Mouse (Mus musculus) kidney, embryonic 15.5 days (tissue): ENCODE results near the gene Gtf2i. TPM values are rescaled to one million over a fixed set of nuclear protein-coding genes. Genes with fewer than 3 reads are reported as not detected.
"Not testable (repeated sequence)": the region's sequence is repeated elsewhere in the genome, so short reads cannot be mapped to it uniquely, and the experiment has no call there.

ENCODE experiments used
- ATAC-seq: fragments of 200-750 bp; cut with Nextera tagmentation; replicated peaks from 2 replicates; pipeline ENCODE4 v1.8.0; 2017; ENCODE audit warnings: moderate TSS enrichment; ENCODE audit not compliant: low FRiP score
- H3K27ac ChIP-seq: fragments of 300-500 bp; sonication (generic); 2 replicates; pipeline ENCODE4 v1.5.1; 2015; ENCODE audit warnings: mild to moderate bottlenecking, inconsistent platforms
- H3K27me3 ChIP-seq: fragments of 300-500 bp; sonication (generic); 2 replicates; pipeline ENCODE4 v1.6.1; 2015; ENCODE audit warnings: inconsistent platforms
- H3K36me3 ChIP-seq: fragments of 300-500 bp; sonication (generic); 2 replicates; pipeline ENCODE4 v1.6.1; 2015; ENCODE audit warnings: inconsistent platforms
- H3K4me1 ChIP-seq: fragments of 300-500 bp; sonication (generic); 2 replicates; pipeline ENCODE4 v1.6.1; 2015; ENCODE audit warnings: inconsistent platforms
- H3K4me2 ChIP-seq: fragments of 300-500 bp; sonication (generic); 2 replicates; pipeline ENCODE4 v1.6.1; 2015; ENCODE audit warnings: moderate library complexity, mild to moderate bottlenecking, inconsistent platforms
- H3K4me3 ChIP-seq: fragments of 300-500 bp; sonication (generic); replicated peaks from 2 replicates; pipeline ENCODE4 v1.5.1; 2015; ENCODE audit warnings: mild to moderate bottlenecking, inconsistent platforms
- H3K9ac ChIP-seq: fragments of 300-500 bp; sonication (generic); 2 replicates; pipeline ENCODE4 v1.6.1; 2015; ENCODE audit warnings: mild to moderate bottlenecking, inconsistent platforms
- H3K9me3 ChIP-seq: fragments of 300-500 bp; sonication (generic); replicated peaks from 2 replicates; pipeline ENCODE4 v1.6.1; 2016; ENCODE audit warnings: inconsistent platforms
- WGBS: fragments of 180-500 bp; shearing (Covaris S2); methylation state at CpG from one replicate; pipeline ENCODE4 v1.1.7; 2015; ENCODE audit warnings: mixed read lengths; 5-methylcytosine and 5-hydroxymethylcytosine counted together
- polyA plus RNA-seq: library from polyadenylated mRNA; unstranded; fragments of >200 nt; fragmentation: Nextera tagmentation; extraction: Ambion mirVana; gene quantifications from 2 replicates; pipeline ENCODE4 v1.2.1, GENCODE M21; 2015

Gtf2i gene
- polyA plus RNA-seq, 1 experiment from 2014 or later, result 196 TPM

DNA sequence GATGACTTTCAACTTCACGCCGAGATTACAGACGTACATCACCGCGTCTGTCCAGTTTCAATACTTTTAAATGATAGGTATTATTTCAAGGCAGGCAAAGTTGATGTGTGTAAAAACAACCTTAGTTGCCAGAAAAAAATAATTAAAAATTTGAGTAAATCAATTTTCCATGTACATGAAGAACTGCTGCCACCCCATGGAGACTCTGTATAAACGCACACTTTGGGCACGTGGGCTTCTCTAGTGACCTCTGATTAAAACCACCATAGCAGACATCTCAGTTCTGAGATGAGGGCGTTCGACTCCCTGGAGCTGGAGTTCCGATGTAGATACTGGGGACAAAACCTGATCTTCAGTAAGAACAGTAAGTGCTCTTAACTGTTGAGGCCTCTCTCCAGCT, 26.8 kb upstream of the Gtf2i start:
- 63% methylated on average over 10 of the region's 10 CpGs for WGBS
- Histone ChIP-seq H3K9ac (no peak overlapping the region), H3K27me3 (no peaks in the 10 kb centered on the region), H3K4me3 (no peak overlapping the region), H3K4me1 (peaks cover 8% of the 10 kb centered on the region), H3K27ac (no peak overlapping the region), H3K9me3 (no peaks in the 10 kb centered on the region), H3K4me2 (no peak overlapping the region), H3K36me3 (no peaks in the 10 kb centered on the region)
- no peak for ATAC-seq

DNA sequence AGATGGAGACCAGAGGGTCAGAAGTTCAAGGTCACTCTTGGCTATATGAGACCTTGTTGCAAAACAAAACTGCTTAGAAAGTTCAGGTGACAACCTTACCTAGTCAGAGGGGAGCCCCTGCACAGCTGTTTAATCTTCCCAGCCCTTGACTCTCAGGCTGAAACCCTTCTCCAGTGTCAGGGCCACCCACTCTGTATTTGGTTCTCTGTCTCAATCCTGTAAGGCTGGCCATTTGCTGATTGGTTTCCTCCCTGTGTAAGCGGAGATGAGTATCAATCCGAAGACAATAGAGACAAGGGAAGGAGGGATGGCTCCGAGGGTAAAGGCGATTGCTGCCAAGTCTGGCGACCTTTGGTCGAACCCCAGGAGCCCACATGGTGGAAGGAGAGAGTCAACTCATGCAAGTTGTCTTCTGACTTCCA, 25.6 kb upstream of the Gtf2i start:
- no peak overlapping the region for H3K9ac ChIP-seq
- WGBS, result 19% methylated on average over 6 of the region's 6 CpGs
- no peak overlapping the region for H3K4me3 ChIP-seq
- H3K27ac ChIP-seq, result no peak overlapping the region
- H3K9me3 ChIP-seq, result no peaks in the 10 kb centered on the region
- H3K27me3 ChIP-seq, result no peaks in the 10 kb centered on the region
- peak; percentile 50; the same call in 1 of the 2 replicates for ATAC-seq
- H3K4me1 ChIP-seq, result peaks cover 8% of the 10 kb centered on the region
- no peaks in the 10 kb centered on the region for H3K36me3 ChIP-seq
- H3K4me2 ChIP-seq, result no peak overlapping the region

GRCm38 (mm10) chr5:134337012-134337411, 22.5 kb upstream of the Gtf2i start:
- H3K4me3 ChIP-seq, H3K9ac ChIP-seq, ATAC-seq, H3K27me3 ChIP-seq, H3K9me3 ChIP-seq, H3K27ac ChIP-seq, H3K4me2 ChIP-seq, H3K36me3 ChIP-seq, H3K4me1 ChIP-seq: not testable (repeated sequence)
- 77% methylated on average over 2 of the region's 2 CpGs for WGBS

DNA sequence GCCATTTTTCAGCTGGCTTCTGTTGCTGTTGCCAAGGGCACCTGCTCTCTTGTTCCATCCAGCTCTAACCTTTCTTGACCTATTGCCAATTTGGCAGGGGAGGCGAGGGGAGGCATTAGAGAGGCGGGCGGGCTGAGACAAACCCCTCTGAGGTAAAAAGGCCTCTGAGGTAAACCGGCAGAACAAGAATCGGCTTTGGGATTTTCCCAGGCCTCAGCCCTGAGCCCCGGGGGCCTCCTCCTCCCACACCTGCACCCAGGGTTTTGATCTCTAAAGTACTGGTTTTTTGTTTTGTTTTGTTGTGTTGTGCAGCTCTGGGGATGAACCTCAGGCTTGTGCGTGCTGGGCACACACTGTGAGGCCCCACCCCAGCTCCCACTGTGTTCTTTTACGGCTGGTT, 18.2 kb upstream of the Gtf2i start:
- WGBS, result 40% methylated on average over 8 of the region's 8 CpGs
- Histone ChIP-seq H3K4me1 (peaks cover 5% of the 10 kb centered on the region; the same call in 1 of the 2 replicates), H3K36me3 (no peaks in the 10 kb centered on the region), H3K9ac (no peak overlapping the region; the same call in 1 of the 2 replicates), H3K27ac (peak overlapping the region; percentile 72), H3K27me3 (no peaks in the 10 kb centered on the region), H3K4me3 (no peak overlapping the region), H3K9me3 (no peaks in the 10 kb centered on the region), H3K4me2 (no peak overlapping the region)
- 0 out of 2 replicates have a peak, but pooled peaks have one; percentile 43 for ATAC-seq

DNA sequence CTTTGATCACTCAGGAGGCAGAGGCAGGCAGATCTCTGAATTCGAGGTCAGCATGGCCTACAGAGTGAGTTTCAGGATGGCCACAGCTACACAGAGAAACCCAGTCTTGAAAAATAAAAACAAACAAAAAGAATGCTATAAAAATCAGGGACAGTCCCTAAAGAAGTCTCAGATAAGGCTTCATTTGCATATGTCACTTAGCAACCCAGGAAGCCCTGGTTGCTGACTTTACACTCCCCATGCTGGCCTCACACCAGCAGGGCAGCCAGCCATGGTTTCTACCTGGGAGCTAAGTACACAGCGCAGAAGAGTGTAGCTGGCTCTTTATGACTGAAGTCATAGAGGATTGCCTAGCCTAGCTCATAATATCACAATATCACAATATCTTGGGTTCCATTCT, 15.5 kb upstream of the Gtf2i start:
- no peak overlapping the region for H3K27ac ChIP-seq
- H3K36me3 ChIP-seq, result no peaks in the 10 kb centered on the region
- H3K4me1 ChIP-seq, result peaks cover 16% of the 10 kb centered on the region
- H3K4me3 ChIP-seq, result no peak overlapping the region
- WGBS, result 91% methylated on average over 2 of the region's 2 CpGs
- H3K27me3 ChIP-seq, result no peaks in the 10 kb centered on the region
- no peak for ATAC-seq
- H3K9ac ChIP-seq, result no peak overlapping the region
- no peak overlapping the region for H3K4me2 ChIP-seq
- H3K9me3 ChIP-seq, result no peaks in the 10 kb centered on the region

DNA sequence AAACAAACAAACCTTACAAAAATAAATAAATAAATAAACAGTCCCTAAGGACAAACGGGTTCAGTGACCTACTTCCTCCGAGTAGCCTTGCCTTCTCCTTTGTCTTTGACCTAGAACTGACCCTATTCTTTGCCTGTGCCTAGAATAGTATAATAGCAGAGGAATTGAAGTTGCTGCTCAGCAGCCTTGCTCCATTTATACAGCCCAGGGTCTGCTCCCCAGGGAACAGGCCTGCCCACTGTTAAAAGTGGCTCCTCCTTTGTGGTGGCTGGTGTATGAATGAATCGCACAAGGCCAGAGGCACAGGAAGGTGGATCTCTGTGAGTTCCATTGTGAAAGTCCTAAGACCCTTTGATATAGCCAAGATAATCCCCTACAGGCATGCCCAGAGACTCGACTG, 14.8 kb upstream of the Gtf2i start:
- Histone ChIP-seq H3K4me1 (peaks cover 16% of the 10 kb centered on the region), H3K27me3 (no peaks in the 10 kb centered on the region), H3K27ac (no peak overlapping the region), H3K36me3 (no peaks in the 10 kb centered on the region), H3K4me2 (no peak overlapping the region), H3K9me3 (no peaks in the 10 kb centered on the region), H3K4me3 (no peak overlapping the region), H3K9ac (no peak overlapping the region)
- 70% methylated on average over 4 of the region's 4 CpGs for WGBS
- ATAC-seq, result no peak

- WGBS, result 68% methylated on average over 6 of the region's 6 CpGs
- no peak overlapping the region for H3K4me2 ChIP-seq
Measured at GRCm38 (mm10) chr5:134328482-134329001, 14.0 kb upstream of the Gtf2i start.

DNA sequence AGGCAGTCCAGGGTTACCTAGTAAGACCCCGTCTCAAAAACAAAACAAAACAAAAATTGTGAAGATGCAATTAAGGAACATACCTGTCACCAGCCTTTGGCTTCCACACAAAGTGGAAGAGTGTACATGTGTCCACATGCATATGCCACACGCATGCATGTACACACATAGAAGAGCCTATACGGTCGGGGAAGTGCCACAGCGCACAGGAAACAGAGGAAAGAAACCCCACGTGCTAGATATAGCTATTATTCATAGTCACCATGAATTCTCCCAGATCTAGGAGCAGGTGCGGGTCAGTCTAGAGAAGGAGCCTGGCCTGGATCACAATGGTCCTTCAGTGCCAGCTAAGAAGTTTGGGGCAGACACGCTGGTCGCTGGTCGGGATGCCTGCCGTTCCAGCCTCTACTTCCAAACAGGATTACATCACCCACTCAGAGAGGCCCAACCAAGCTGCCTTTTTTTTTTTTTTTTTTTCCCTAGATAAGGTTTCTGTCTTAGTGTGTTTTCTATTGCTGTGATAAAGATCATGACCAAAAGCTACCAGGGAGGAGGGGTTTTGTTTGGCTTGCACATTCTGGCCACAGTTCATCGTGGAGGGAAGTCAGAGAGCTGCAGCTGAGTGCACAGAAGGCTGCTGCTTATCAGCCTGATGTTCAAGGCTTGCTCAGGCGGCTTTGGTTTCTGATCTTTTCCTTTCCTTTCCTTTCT, 11.5 kb upstream of the Gtf2i start:
- H3K4me1 ChIP-seq, result peaks cover 35% of the 10 kb centered on the region
- H3K27me3 ChIP-seq, result no peaks in the 10 kb centered on the region
- no peak overlapping the region for H3K27ac ChIP-seq
- no peak overlapping the region for H3K9ac ChIP-seq
- H3K4me2 ChIP-seq, result 0 out of 2 replicates have a peak overlapping the region, but pooled peaks have one; percentile 4
- H3K4me3 ChIP-seq, result no peak overlapping the region
- ATAC-seq, result no peak
- H3K9me3 ChIP-seq, result no peaks in the 10 kb centered on the region
- H3K36me3 ChIP-seq, result no peaks in the 10 kb centered on the region
- WGBS, result 54% methylated on average over 13 of the region's 13 CpGs

More at GRCm38 (mm10) chr5:134328482-134329001, 14.0 kb upstream of the Gtf2i start:
- H3K4me3 ChIP-seq, result no peak overlapping the region
- H3K27ac ChIP-seq, result no peak overlapping the region
- H3K36me3 ChIP-seq, result no peaks in the 10 kb centered on the region
- no peak overlapping the region for H3K9ac ChIP-seq
- ATAC-seq, result no peak
- no peaks in the 10 kb centered on the region for H3K27me3 ChIP-seq
- H3K9me3 ChIP-seq, result no peaks in the 10 kb centered on the region
- peaks cover 20% of the 10 kb centered on the region for H3K4me1 ChIP-seq

GRCm38 (mm10) chr5:134323869-134324268, 9.3 kb upstream of the Gtf2i start:
- Histone ChIP-seq H3K4me1 (peaks cover 35% of the 10 kb centered on the region), H3K27me3 (no peaks in the 10 kb centered on the region), H3K9ac (no peak overlapping the region), H3K27ac (peak overlapping the region; percentile 56), H3K9me3 (no peaks in the 10 kb centered on the region), H3K4me3 (no peak overlapping the region), H3K4me2 (no peak overlapping the region), H3K36me3 (no peaks in the 10 kb centered on the region)
- peak; percentile 68 for ATAC-seq
- WGBS, result 17% methylated on average over 2 of the region's 2 CpGs

DNA sequence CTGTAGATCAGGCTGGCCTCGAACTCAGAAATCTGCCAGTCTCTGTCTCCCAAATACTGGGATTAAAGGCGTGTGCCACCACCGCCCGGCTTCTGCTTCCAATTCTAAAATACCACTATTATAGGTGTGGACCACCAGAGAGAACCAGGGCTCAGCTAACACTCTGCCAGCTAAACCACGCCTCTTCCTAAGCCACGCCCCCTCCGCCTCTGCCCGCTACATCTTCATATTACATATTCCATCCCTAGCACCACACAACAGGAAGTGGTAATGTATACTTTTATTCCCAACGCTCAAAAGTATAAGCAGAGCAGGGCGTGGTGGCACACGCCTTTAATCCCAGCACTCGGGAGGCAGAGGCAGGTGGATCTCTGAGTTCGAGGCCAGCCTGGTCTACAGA, 8.8 kb upstream of the Gtf2i start:
- Histone ChIP-seq H3K4me3 (no peak overlapping the region), H3K9me3 (no peaks in the 10 kb centered on the region), H3K4me1 (peaks cover 35% of the 10 kb centered on the region), H3K27me3 (no peaks in the 10 kb centered on the region), H3K9ac (no peak overlapping the region), H3K36me3 (no peaks in the 10 kb centered on the region), H3K27ac (no peak overlapping the region), H3K4me2 (no peak overlapping the region)
- WGBS, result 83% methylated on average over 13 of the region's 13 CpGs
- no peak for ATAC-seq

GRCm38 (mm10) chr5:134322355-134322754, 7.8 kb upstream of the Gtf2i start:
- no peak for ATAC-seq
- Histone ChIP-seq H3K4me1 (peaks cover 35% of the 10 kb centered on the region), H3K27ac (peak overlapping the region; percentile 45; the same call in 1 of the 2 replicates), H3K27me3 (no peaks in the 10 kb centered on the region), H3K36me3 (no peaks in the 10 kb centered on the region), H3K4me3 (no peak overlapping the region), H3K4me2 (no peak overlapping the region), H3K9me3 (no peaks in the 10 kb centered on the region), H3K9ac (no peak overlapping the region)
- WGBS, result 77% methylated on average over 13 of the region's 13 CpGs

DNA sequence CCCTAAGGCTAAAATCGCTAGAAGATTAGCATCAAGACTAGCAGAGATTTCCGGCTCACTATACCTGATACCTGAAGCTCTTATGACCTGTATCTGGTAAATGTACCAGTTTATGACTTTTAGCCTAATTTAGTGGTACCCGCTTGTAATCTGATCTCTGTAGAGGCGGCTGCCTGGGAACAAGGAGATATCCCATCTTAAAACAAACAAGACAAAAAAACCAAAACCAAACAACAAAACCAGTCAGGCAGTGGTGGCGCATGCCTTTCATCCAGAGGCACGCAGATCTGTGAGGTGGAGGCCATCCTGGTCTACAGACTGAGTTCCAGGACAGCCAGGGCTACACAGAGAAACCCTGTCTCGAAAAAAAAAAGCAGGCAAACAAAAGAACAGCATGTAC, 7.1 kb upstream of the Gtf2i start:
- ATAC-seq, result no peak
- WGBS, result 38% methylated on average over 7 of the region's 7 CpGs
- Histone ChIP-seq H3K4me2 (no peak overlapping the region), H3K9me3 (no peaks in the 10 kb centered on the region), H3K27ac (peak overlapping the region; percentile 68), H3K27me3 (no peaks in the 10 kb centered on the region), H3K4me1 (peaks cover 37% of the 10 kb centered on the region), H3K9ac (no peak overlapping the region), H3K4me3 (no peak overlapping the region), H3K36me3 (no peaks in the 10 kb centered on the region)
